Mouse (Mus musculus) embryonic facial prominence, embryonic 14.5 days (tissue): Measurements from ENCODE around the gene Cog2. TPM values are rescaled to one million over a fixed set of nuclear protein-coding genes. Genes with fewer than 3 reads are reported as not detected.

Source experiments
- ATAC-seq: fragments of 200-750 bp; cut with Nextera tagmentation; 2 replicates; pipeline ENCODE4 v1.8.0; 2017; ENCODE audit warnings: low read depth, moderate number of reproducible peaks, moderate TSS enrichment
- DNase-seq: peaks from one replicate; pipeline ENCODE4 v3.0.0-alpha.2; 2015; ENCODE audit warnings: low spot score
- H3K27ac ChIP-seq: fragments of 300-500 bp; sonication (generic); replicated peaks from 2 replicates; pipeline ENCODE4 v1.5.1; 2014; ENCODE audit warnings: low read depth, mild to moderate bottlenecking, low read length, moderate library complexity
- H3K27me3 ChIP-seq: fragments of 300-500 bp; sonication (generic); replicated peaks from 2 replicates; pipeline ENCODE4 v1.6.1; 2014; ENCODE audit warnings: low read length; ENCODE audit not compliant: control insufficient read depth, insufficient read depth
- H3K36me3 ChIP-seq: fragments of 300-500 bp; sonication (generic); 2 replicates; pipeline ENCODE4 v1.6.1; 2014; ENCODE audit warnings: low read length, mixed read lengths; ENCODE audit not compliant: control insufficient read depth, insufficient read depth
- H3K4me1 ChIP-seq: fragments of 300-500 bp; sonication (generic); 2 replicates; pipeline ENCODE4 v1.6.1; 2014; ENCODE audit warnings: antibody characterized with exemption, low read length; ENCODE audit not compliant: control insufficient read depth, insufficient read depth
- H3K4me2 ChIP-seq: fragments of 300-500 bp; sonication (generic); 2 replicates; pipeline ENCODE4 v1.6.1; 2014; ENCODE audit warnings: low read depth, mild to moderate bottlenecking, low read length, moderate library complexity, mixed read lengths
- H3K4me3 ChIP-seq: fragments of 300-500 bp; sonication (generic); 2 replicates; pipeline ENCODE4 v1.5.1; 2014; ENCODE audit warnings: low read depth, mild to moderate bottlenecking, low read length
- H3K9ac ChIP-seq: fragments of 300-500 bp; sonication (generic); 2 replicates; pipeline ENCODE4 v1.6.1; 2014; ENCODE audit warnings: low read depth, mild to moderate bottlenecking, low read length, moderate library complexity, mixed read lengths
- H3K9me3 ChIP-seq: fragments of 300-500 bp; sonication (generic); 2 replicates; pipeline ENCODE4 v1.6.1; 2016; ENCODE audit warnings: low read length; ENCODE audit not compliant: control insufficient read depth
- WGBS: fragments of 180-500 bp; shearing (Covaris S2); extraction: QIAGEN DNeasy Blood & Tissue Kit; methylation state at CpG from one replicate; pipeline ENCODE4 v1.1.7; 2014; 5-methylcytosine and 5-hydroxymethylcytosine counted together
- polyA plus RNA-seq: library from polyadenylated mRNA; unstranded; fragments of >200 nt; fragmentation: Nextera tagmentation; extraction: Ambion mirVana; gene quantifications from 2 replicates; pipeline ENCODE4 v1.2.1, GENCODE M21; 2014

The Cog2 gene
- polyA plus RNA-seq, 1 experiment from 2014 or later, result 36.6 TPM

- ATAC-seq (no peak), DNase-seq (no peak)
- no peaks in the 10 kb centered on the region for H3K27me3 ChIP-seq
- H3K27ac ChIP-seq, result no peak overlapping the region
- no peak overlapping the region for H3K4me3 ChIP-seq
- H3K4me2 ChIP-seq, result no peak overlapping the region
- no peaks in the 10 kb centered on the region for H3K4me1 ChIP-seq
- peaks cover 93% of the 10 kb centered on the region for H3K36me3 ChIP-seq
- 92% methylated on average over 7 of the region's 7 CpGs for WGBS
- H3K9me3 ChIP-seq, result no peaks in the 10 kb centered on the region
- no peak overlapping the region for H3K9ac ChIP-seq
Observed at GRCm38 (mm10) chr8:124546815-124547214, 26.2 kb downstream of the Cog2 start.

GRCm38 (mm10) chr8:124547269-124547668, 26.7 kb downstream of the Cog2 start:
- no peak overlapping the region for H3K27ac ChIP-seq

GRCm38 (mm10) chr8:124548187-124548586, 27.6 kb downstream of the Cog2 start:
- no peak overlapping the region for H3K9ac ChIP-seq
- no peaks in the 10 kb centered on the region for H3K9me3 ChIP-seq
- no peak overlapping the region for H3K4me3 ChIP-seq
- ATAC-seq (no peak), DNase-seq (no peak)
- no peak overlapping the region for H3K27ac ChIP-seq
- peaks cover 95% of the 10 kb centered on the region for H3K36me3 ChIP-seq
- no peaks in the 10 kb centered on the region for H3K27me3 ChIP-seq
- H3K4me1 ChIP-seq, result no peaks in the 10 kb centered on the region
- H3K4me2 ChIP-seq, result no peak overlapping the region
- 79% methylated on average over 1 of the region's 1 CpGs for whole genome bisulfite sequencing

More at GRCm38 (mm10) chr8:124547269-124547668, 26.7 kb downstream of the Cog2 start:
- Histone ChIP-seq H3K9me3 (no peaks in the 10 kb centered on the region), H3K4me2 (no peak overlapping the region), H3K4me1 (no peaks in the 10 kb centered on the region), H3K27me3 (no peaks in the 10 kb centered on the region), H3K36me3 (peaks cover 95% of the 10 kb centered on the region), H3K4me3 (no peak overlapping the region), H3K9ac (no peak overlapping the region)
- WGBS, result 75% methylated on average over 11 of the region's 11 CpGs
- ATAC-seq, result no peak
- no peak for DNase-seq

GRCm38 (mm10) chr8:124551011-124551661, 30.6 kb downstream of the Cog2 start:
- Histone ChIP-seq H3K4me2 (no peak overlapping the region), H3K9ac (no peak overlapping the region), H3K27ac (no peak overlapping the region), H3K9me3 (no peaks in the 10 kb centered on the region), H3K4me3 (no peak overlapping the region), H3K27me3 (no peaks in the 10 kb centered on the region), H3K4me1 (no peaks in the 10 kb centered on the region), H3K36me3 (peaks cover 67% of the 10 kb centered on the region)
- ATAC-seq (no peak), DNase-seq (no peak)
- 88% methylated on average over 15 of the region's 15 CpGs for WGBS

GRCm38 (mm10) chr8:124555113-124555750, 34.7 kb downstream of the Cog2 start:
- Histone ChIP-seq H3K4me3 (no peak overlapping the region), H3K27ac (no peak overlapping the region), H3K27me3 (no peaks in the 10 kb centered on the region), H3K9me3 (no peaks in the 10 kb centered on the region), H3K4me1 (no peaks in the 10 kb centered on the region), H3K4me2 (no peak overlapping the region), H3K36me3 (peaks cover 28% of the 10 kb centered on the region), H3K9ac (no peak overlapping the region)
- 87% methylated on average over 7 of the region's 7 CpGs for WGBS
- DNase-seq, result no peak
- ATAC-seq, result no peak

- Histone ChIP-seq H3K4me2 (no peak overlapping the region), H3K9me3 (no peaks in the 10 kb centered on the region), H3K27me3 (no peaks in the 10 kb centered on the region), H3K4me3 (no peak overlapping the region), H3K4me1 (no peaks in the 10 kb centered on the region), H3K27ac (no peak overlapping the region), H3K9ac (no peak overlapping the region), H3K36me3 (peaks cover 18% of the 10 kb centered on the region)
- ATAC-seq (no peak), DNase-seq (no peak)
- whole genome bisulfite sequencing, result 81% methylated on average over 7 of the region's 7 CpGs
Observed at GRCm38 (mm10) chr8:124556164-124556563, 35.6 kb downstream of the Cog2 start.

- Histone ChIP-seq H3K4me1 (no peaks in the 10 kb centered on the region), H3K4me2 (no peak overlapping the region), H3K27me3 (no peaks in the 10 kb centered on the region), H3K4me3 (no peak overlapping the region), H3K27ac (no peak overlapping the region), H3K9me3 (no peaks in the 10 kb centered on the region), H3K36me3 (peaks cover 13% of the 10 kb centered on the region), H3K9ac (no peak overlapping the region)
- DNase-seq (no peak), ATAC-seq (no peak)
- WGBS, result 82% methylated on average over 13 of the region's 13 CpGs
Observed at GRCm38 (mm10) chr8:124556658-124557057, 36.1 kb downstream of the Cog2 start.

- Histone ChIP-seq H3K27ac (no peak overlapping the region), H3K9ac (no peak overlapping the region), H3K4me1 (no peaks in the 10 kb centered on the region), H3K9me3 (no peaks in the 10 kb centered on the region), H3K4me2 (no peak overlapping the region), H3K27me3 (no peaks in the 10 kb centered on the region), H3K4me3 (no peak overlapping the region), H3K36me3 (peaks cover 5% of the 10 kb centered on the region; the same call in 1 of the 2 replicates)
- no peak for ATAC-seq
- WGBS, result 65% methylated on average over 5 of the region's 5 CpGs
- no peak for DNase-seq
Observed at GRCm38 (mm10) chr8:124557476-124557875, 36.9 kb downstream of the Cog2 start.

- Histone ChIP-seq H3K27me3 (no peaks in the 10 kb centered on the region), H3K4me1 (peaks cover 9% of the 10 kb centered on the region), H3K9me3 (no peaks in the 10 kb centered on the region), H3K36me3 (no peaks in the 10 kb centered on the region), H3K27ac (no peak overlapping the region), H3K4me2 (no peak overlapping the region), H3K9ac (no peak overlapping the region), H3K4me3 (no peak overlapping the region)
- DNase-seq (no peak), ATAC-seq (no peak)
- WGBS, result 76% methylated on average over 6 of the region's 6 CpGs
Observed at GRCm38 (mm10) chr8:124567126-124567525, 46.6 kb downstream of the Cog2 start.
